Mouse (Mus musculus) cerebellum, adult 2 months (tissue): ENCODE results near the gene Hivep3.

ENCODE experiments used
- CTCF ChIP-seq: fragments of 200-500 bp; IDR thresholded peaks from 2 replicates; pipeline ENCODE4 v1.5.1; 2011; ENCODE audit warnings: low read depth, mild to moderate bottlenecking, control low read depth, low read length, moderate library complexity, borderline replicate concordance; ENCODE audit not compliant: insufficient read depth
- POLR2A ChIP-seq: fragments of 200-500 bp; IDR thresholded peaks from 2 replicates; pipeline ENCODE4 v1.6.1; 2011; ENCODE audit warnings: low read length, control low read depth, borderline replicate concordance; ENCODE audit not compliant: insufficient read depth

DNA sequence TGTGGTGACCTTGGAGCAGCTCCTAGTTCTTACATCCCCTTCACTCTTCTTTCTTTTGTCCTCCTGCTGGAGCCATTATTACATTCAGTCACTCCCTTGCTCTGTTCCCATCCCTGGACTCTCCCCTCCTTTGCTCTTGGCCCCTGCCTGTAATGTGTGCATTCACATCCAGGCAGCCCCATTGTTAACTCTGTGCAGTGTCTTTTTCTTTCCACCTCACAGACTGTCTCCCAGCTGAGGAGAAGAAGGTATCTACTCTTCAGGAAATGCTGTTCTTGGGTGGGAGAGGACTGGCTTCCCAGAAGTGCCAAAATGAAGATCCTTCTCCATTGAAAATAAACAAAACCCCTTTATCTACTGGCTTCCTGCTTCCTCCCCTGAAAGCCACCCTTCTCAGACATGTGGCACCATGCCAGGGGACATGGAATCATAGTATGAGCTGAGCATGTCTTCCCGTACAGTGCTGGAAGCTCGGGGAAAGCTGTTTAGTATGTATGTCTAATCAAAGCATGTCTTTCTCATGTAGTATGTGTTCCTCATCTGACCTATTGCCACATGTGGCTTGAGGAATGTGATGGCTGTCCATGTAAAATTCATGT, 17.9 kb downstream of the Hivep3 start:
- TF ChIP-seq CTCF, result no peak
- no peak for TF ChIP-seq POLR2A
